10 mouse cellular contexts compared by ENCODE assay signal in the genomic region with DNA sequence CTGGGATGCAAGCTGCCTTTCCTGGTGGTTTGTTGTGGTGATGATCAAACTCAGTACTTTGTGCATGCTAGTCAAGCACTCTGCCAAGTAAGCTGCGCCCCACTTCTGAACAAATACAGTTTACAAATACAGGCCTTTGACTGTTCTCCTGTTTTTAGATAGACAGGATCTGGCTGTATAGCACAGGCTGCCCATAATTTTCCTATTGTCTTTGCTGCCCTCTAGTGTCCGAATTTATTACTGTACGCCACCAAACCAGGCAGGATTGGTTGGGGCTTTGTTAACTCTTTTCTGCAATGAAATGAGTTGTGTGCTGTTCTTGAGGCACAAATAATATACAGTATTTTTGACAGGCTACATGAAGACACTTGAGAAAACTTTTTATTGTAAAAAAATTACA. TPM values are rescaled to one million over a fixed set of nuclear protein-coding genes. Genes with fewer than 3 reads are reported as not detected.
DNase-seq lines count a peak whose midpoint lies in the region; ATAC-seq lines count a peak whose summit lies in the region.
"Had no signal": no experiment of that assay in that cellular context is flagged by ENCODE, and none has a peak within 500 bp of the region (broad histone marks: within the 10 kb centered on the region; RNA-seq: fewer than 3 reads in every experiment).

No protein-coding gene starts in this region.

- WGBS in forebrain, embryonic 12.5 days = 20% methylated on average over 3 of the region's 3 CpGs
- WGBS in neural tube, embryonic 12.5 days = 20% methylated on average over 3 of the region's 3 CpGs

- intact Hi-C loops in left cerebral cortex, postnatal 25 days (cut with DNase I) = loop anchor here (5.0 kb wide), 2 partner anchors 36 to 551 kb away; no protein-coding TSS in a partner anchor

- ATAC-seq in forebrain, embryonic 12.5 days (ENCODE audit: low FRiP score) = peak; percentile 60; the same call in 1 of the 2 replicates
- ATAC-seq in neural tube, embryonic 12.5 days (ENCODE audit: low FRiP score, low read depth) = peak; percentile 61; the same call in 1 of the 2 replicates

- H3K4me1 ChIP-seq in forebrain, embryonic 12.5 days = no peaks in the 10 kb centered on the region
- H3K4me1 ChIP-seq in neural tube, embryonic 12.5 days = no peaks in the 10 kb centered on the region
- H3K4me1 ChIP-seq: limb, embryonic 15.5 days; stomach, embryonic 15.5 days had no signal

- H3K9ac ChIP-seq in forebrain, embryonic 12.5 days = no peak overlapping the region
- no peak overlapping the region for H3K9ac ChIP-seq in neural tube, embryonic 12.5 days
- H3K9ac ChIP-seq: limb, embryonic 15.5 days; stomach, embryonic 15.5 days had no signal

- DNase-seq in ovary, postnatal 10 days (ENCODE audit: low spot score) = peak; percentile 7
- no peak for DNase-seq in ovary, adult 18-20 months (ENCODE audit: low spot score)
- peak; percentile 7 for DNase-seq in c-Kit-positive CD71-positive TER-119-positive erythroid progenitor cells, embryonic 14.5 days (ENCODE audit: low spot score)
- DNase-seq in kidney, adult 18-20 months = peak; percentile 46
- peak; percentile 59 to 66 for DNase-seq in left cerebral cortex, postnatal 25 days (ENCODE audit: low spot score in 2 of 2)
- no peak for DNase-seq in spleen, postnatal 14 days (ENCODE audit: low spot score in 2 of 2)

- no peak overlapping the region for H3K27ac ChIP-seq in forebrain, embryonic 12.5 days
- H3K27ac ChIP-seq in neural tube, embryonic 12.5 days = no peak overlapping the region
- H3K27ac ChIP-seq: limb, embryonic 15.5 days; stomach, embryonic 15.5 days had no signal

- H3K4me2 ChIP-seq in forebrain, embryonic 12.5 days = no peak overlapping the region
- H3K4me2 ChIP-seq in neural tube, embryonic 12.5 days (replicated peaks) = no peak overlapping the region
- H3K4me2 ChIP-seq: limb, embryonic 15.5 days; stomach, embryonic 15.5 days had no signal

- H3K36me3 ChIP-seq in forebrain, embryonic 12.5 days (replicated peaks) = no peaks in the 10 kb centered on the region
- no peaks in the 10 kb centered on the region for H3K36me3 ChIP-seq in neural tube, embryonic 12.5 days
- H3K36me3 ChIP-seq: limb, embryonic 15.5 days; stomach, embryonic 15.5 days had no signal

- H3K9me3 ChIP-seq in forebrain, embryonic 12.5 days = no peaks in the 10 kb centered on the region
- H3K9me3 ChIP-seq in neural tube, embryonic 12.5 days = no peaks in the 10 kb centered on the region
- H3K9me3 ChIP-seq: limb, embryonic 15.5 days; stomach, embryonic 15.5 days had no signal

- H3K27me3 ChIP-seq in forebrain, embryonic 12.5 days = no peaks in the 10 kb centered on the region
- no peaks in the 10 kb centered on the region for H3K27me3 ChIP-seq in neural tube, embryonic 12.5 days (replicated peaks)
- H3K27me3 ChIP-seq: limb, embryonic 15.5 days; stomach, embryonic 15.5 days had no signal

- H3K4me3 ChIP-seq in forebrain, embryonic 12.5 days (replicated peaks) = no peak overlapping the region
- no peak overlapping the region for H3K4me3 ChIP-seq in neural tube, embryonic 12.5 days
- H3K4me3 ChIP-seq: limb, embryonic 15.5 days; stomach, embryonic 15.5 days had no signal

RNA-seq across cellular contexts. Expression of gene Lrch2, which starts 54.8 kb away (rescaled TPM):
- polyA plus RNA-seq in forebrain, embryonic 12.5 days (2016; fragmentation: Nextera tagmentation; extraction: Ambion mirVana) = 15.0 and 15.4 TPM in 2 replicates
- 10 to 100 TPM; 22.0 to 26.0 TPM for total RNA-seq in left cerebral cortex, postnatal 25 days (2021)
- polyA plus RNA-seq in neural tube, embryonic 12.5 days (2016; fragmentation: Nextera tagmentation; extraction: Ambion mirVana) = 12.3 and 12.8 TPM in 2 replicates

Comparison
In these comparisons a context has a peak if more than half of its experiments do, and no peak if none do; other contexts are left out.
1. DNase-seq: peak in ovary, postnatal 10 days (single experiment), c-Kit-positive CD71-positive TER-119-positive erythroid progenitor cells, embryonic 14.5 days (single experiment), kidney, adult 18-20 months (single experiment) and left cerebral cortex, postnatal 25 days (2 of 2); none in ovary, adult 18-20 months (single experiment) and spleen, postnatal 14 days (0 of 2).